Mouse (Mus musculus) thymus, adult 2 months (tissue): Measurements from ENCODE around the gene Taf3.

Source experiments
- CTCF ChIP-seq: fragments of 200-500 bp; IDR thresholded peaks from 2 replicates; pipeline ENCODE4 v1.5.1; 2012; ENCODE audit warnings: mild to moderate bottlenecking, control low read depth, low read length, moderate library complexity, borderline replicate concordance; ENCODE audit not compliant: control insufficient read depth, poor library complexity, insufficient read depth; ENCODE audit errors: extremely low read depth
- POLR2A ChIP-seq: fragments of 200-500 bp; IDR thresholded peaks from 2 replicates; pipeline ENCODE4 v1.6.1; 2012; ENCODE audit warnings: mild to moderate bottlenecking, low read length, control low read depth, moderate library complexity; ENCODE audit not compliant: control insufficient read depth, poor library complexity, insufficient read depth; ENCODE audit errors: extremely low read depth

- TF ChIP-seq POLR2A (no peak), CTCF (no peak)
Observed at GRCm38 (mm10) chr2:10033684-10034083, 14.7 kb downstream of the Taf3 start.
